Mouse (Mus musculus): Measurements from ENCODE around the gene Psma7.

- TF ChIP-seq CTCF (IDR thresholded peaks at IDR 0.05; ENCODE audit: extremely low read depth, insufficient read depth, insufficient read length, insufficient replicate concordance) (no peak), POLR2A (IDR thresholded peaks at IDR 0.05; ENCODE audit: low read depth, low read length) (no peak)
These were observed 9.3 kb downstream of the Psma7 start for GRCm38 (mm10) chr2:180032925-180033324.

All from spleen, adult 2 months (tissue).